Mouse (Mus musculus) MEL (cell line): ENCODE data around the gene Abhd16a.

ENCODE experiments used
- CTCF ChIP-seq, 3 experiments: IDR thresholded peaks in 2 of 3; conservative IDR thresholded peaks in 1 of 3; 2 replicates each; pipeline ENCODE4 v1.5.1; 2011 to 2012; ENCODE audit warnings: low read length in 3 of 3, low read depth in 2 of 3, mild to moderate bottlenecking in 2 of 3, improper control_type of control experiment in 1 of 3, inconsistent platforms in 1 of 3, mixed read lengths in 1 of 3, moderate library complexity in 1 of 3; ENCODE audit not compliant: control insufficient read depth in 1 of 3, insufficient read depth in 1 of 3, poor library complexity in 1 of 3, severe bottlenecking in 1 of 3
- E2F4 ChIP-seq: IDR thresholded peaks from 2 replicates; pipeline ENCODE4 v1.6.1; 2011; ENCODE audit warnings: low read depth, low read length, improper control_type of control experiment, borderline replicate concordance
- MAX ChIP-seq: IDR thresholded peaks from 2 replicates; pipeline ENCODE4 v1.6.1; 2011; ENCODE audit warnings: low read length, improper control_type of control experiment
- NELFE ChIP-seq: IDR thresholded peaks from 2 replicates; pipeline ENCODE4 v1.6.1; 2011; ENCODE audit warnings: low read depth, low read length, improper control_type of control experiment
- POLR2A ChIP-seq, 2 experiments: IDR thresholded peaks; 2 replicates each; pipeline ENCODE4 v1.6.1; 2011 to 2012; ENCODE audit warnings: low read length in 2 of 2, mild to moderate bottlenecking in 2 of 2, control low read depth in 1 of 2, improper control_type of control experiment in 1 of 2, low read depth in 1 of 2, moderate library complexity in 1 of 2; ENCODE audit not compliant: control insufficient read depth in 1 of 2, insufficient read depth in 1 of 2, poor library complexity in 1 of 2
- SIN3A ChIP-seq: IDR thresholded peaks from 2 replicates; pipeline ENCODE4 v1.6.1; 2012; ENCODE audit warnings: low read length, improper control_type of control experiment, inconsistent platforms
- TBP ChIP-seq: IDR thresholded peaks from 2 replicates; pipeline ENCODE4 v1.8.0; 2011; ENCODE audit warnings: low read depth, low read length, improper control_type of control experiment
- TCF12 ChIP-seq: IDR thresholded peaks from 2 replicates; pipeline ENCODE4 v1.6.1; 2014; ENCODE audit warnings: low read depth, mild to moderate bottlenecking, inconsistent platforms, low read length, improper control_type of control experiment, moderate library complexity
- UBTF ChIP-seq: IDR thresholded peaks from 2 replicates; pipeline ENCODE4 v1.6.1; 2012; ENCODE audit warnings: low read depth, mild to moderate bottlenecking, inconsistent platforms, low read length, improper control_type of control experiment, moderate library complexity, borderline replicate concordance; ENCODE audit not compliant: insufficient read depth
- USF1 ChIP-seq: IDR thresholded peaks from 2 replicates; pipeline ENCODE4 v1.6.1; 2014; ENCODE audit warnings: low read depth, mild to moderate bottlenecking, inconsistent platforms, low read length, improper control_type of control experiment, moderate library complexity
- ZNF384 ChIP-seq: IDR thresholded peaks from 2 replicates; pipeline ENCODE4 v1.6.1; 2012; ENCODE audit warnings: low read depth, mild to moderate bottlenecking, inconsistent platforms, low read length, improper control_type of control experiment

DNA sequence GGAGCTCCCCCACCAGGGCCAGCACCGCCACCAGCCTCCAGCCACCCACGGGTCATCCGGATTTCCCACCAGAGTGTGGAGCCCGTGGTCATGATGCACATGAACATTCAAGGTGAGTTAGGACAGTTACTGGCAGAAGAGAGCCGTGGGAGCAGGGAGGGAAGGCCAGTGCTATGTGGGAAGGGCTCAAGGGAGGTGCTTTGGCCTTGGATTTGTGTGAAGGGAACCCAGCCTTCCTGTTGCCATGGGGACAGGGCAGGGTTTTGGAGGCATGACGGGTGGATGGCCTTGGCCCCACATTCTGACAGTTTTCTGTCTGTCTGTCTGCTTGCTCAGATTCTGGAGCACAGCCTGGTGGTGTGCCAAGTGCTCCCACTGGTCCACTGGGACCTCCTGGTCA lies 52.9 kb downstream of the Abhd16a start:
- TF ChIP-seq MAX, result no peak
- TF ChIP-seq E2F4, result no peak
- TF ChIP-seq USF1, result no peak
- no peak for TF ChIP-seq CTCF (IDR thresholded peaks at IDR 0.05 in 2 of 3, conservative IDR thresholded peaks at IDR 0.05 in 1 of 3; ENCODE audit: control insufficient read depth in 1 of 3, insufficient read depth in 1 of 3, low read depth in 2 of 3, low read length in 3 of 3, poor library complexity in 1 of 3, severe bottlenecking in 1 of 3)
- TF ChIP-seq SIN3A, result no peak
- TF ChIP-seq TCF12, result no peak
- TF ChIP-seq POLR2A (IDR thresholded peaks at IDR 0.05; ENCODE audit: control insufficient read depth in 1 of 2, insufficient read depth in 1 of 2, low read depth in 1 of 2, low read length in 2 of 2, poor library complexity in 1 of 2), result no peak
- TF ChIP-seq ZNF384, result no peak
- no peak for TF ChIP-seq NELFE
- no peak for TF ChIP-seq UBTF
- TF ChIP-seq TBP, result no peak
